Mouse (Mus musculus) intestine, embryonic 16.5 days (tissue): ENCODE data around the gene Gm21921. TPM values are rescaled to one million over a fixed set of nuclear protein-coding genes. Genes with fewer than 3 reads are reported as not detected.
"Not testable (repeated sequence)": the region's sequence is repeated elsewhere in the genome, so short reads cannot be mapped to it uniquely, and the experiment has no call there.

Experiments used
- ATAC-seq: fragments of 200-750 bp; cut with Nextera tagmentation; 2 replicates; pipeline ENCODE4 v1.8.0; 2017; ENCODE audit warnings: moderate TSS enrichment, moderate library complexity
- H3K27ac ChIP-seq: fragments of 300-500 bp; sonication (generic); 2 replicates; pipeline ENCODE4 v1.5.1; 2014; ENCODE audit warnings: mild to moderate bottlenecking, low read length
- H3K27me3 ChIP-seq: fragments of 300-500 bp; sonication (generic); replicated peaks from 2 replicates; pipeline ENCODE4 v1.6.1; 2014; ENCODE audit warnings: low read length, control low read depth, mixed read lengths; ENCODE audit not compliant: control insufficient read depth, insufficient read depth
- H3K36me3 ChIP-seq: fragments of 300-500 bp; sonication (generic); 2 replicates; pipeline ENCODE4 v1.6.1; 2014; ENCODE audit warnings: low read length, control low read depth; ENCODE audit not compliant: control insufficient read depth, insufficient read depth
- H3K4me1 ChIP-seq: fragments of 300-500 bp; sonication (generic); 2 replicates; pipeline ENCODE4 v1.6.1; 2014; ENCODE audit warnings: low read length, control low read depth, mixed read lengths; ENCODE audit not compliant: control insufficient read depth, insufficient read depth
- H3K4me2 ChIP-seq: fragments of 300-500 bp; sonication (generic); 2 replicates; pipeline ENCODE4 v1.6.1; 2014; ENCODE audit warnings: low read depth, low read length, control low read depth
- H3K4me3 ChIP-seq: fragments of 300-500 bp; sonication (generic); 2 replicates; pipeline ENCODE4 v1.5.1; 2014; ENCODE audit warnings: mild to moderate bottlenecking, low read length
- H3K9ac ChIP-seq: fragments of 300-500 bp; sonication (generic); 2 replicates; pipeline ENCODE4 v1.6.1; 2014; ENCODE audit warnings: low read depth, low read length
- H3K9me3 ChIP-seq: fragments of 300-500 bp; sonication (generic); 2 replicates; pipeline ENCODE4 v1.6.1; 2016; ENCODE audit warnings: low read length, control low read depth; ENCODE audit not compliant: control insufficient read depth
- WGBS: fragments of 180-500 bp; shearing (Covaris S2); extraction: QIAGEN DNeasy Blood & Tissue Kit; methylation state at CpG from one replicate; pipeline ENCODE4 v1.1.7; 2014; 5-methylcytosine and 5-hydroxymethylcytosine counted together
- polyA plus RNA-seq: library from polyadenylated mRNA; unstranded; fragments of >200 nt; fragmentation: Nextera tagmentation; extraction: Ambion mirVana; gene quantifications from 2 replicates; pipeline ENCODE4 v1.2.1, GENCODE M21; 2015

Gm21921 gene
- polyA plus RNA-seq: not detected in 2 replicates

DNA sequence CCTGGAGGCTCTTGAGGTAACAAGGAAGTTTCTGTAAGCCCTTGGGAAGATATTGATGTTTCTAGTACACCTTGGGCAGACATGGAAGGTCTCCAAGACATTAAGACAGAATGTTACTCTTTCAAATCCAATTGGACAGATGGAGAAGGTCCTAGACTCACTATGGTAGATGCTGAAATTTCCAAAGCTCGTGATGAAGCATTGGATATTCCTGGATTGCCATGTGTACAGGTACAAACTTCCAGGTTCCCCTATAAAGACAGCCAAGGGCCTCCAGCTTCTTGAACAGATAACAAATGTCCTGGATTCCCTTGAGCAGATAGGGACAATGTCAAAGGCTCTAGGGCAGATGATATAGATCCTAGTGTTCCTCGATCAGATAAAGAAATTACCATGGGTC lies at the start of gene Gm21921:
Gene Gm21921 (minus strand): TSS at position 101 of the 400 bp plus-strand sequence.
- H3K9me3 ChIP-seq, H3K27ac ChIP-seq, H3K27me3 ChIP-seq, H3K4me1 ChIP-seq, H3K4me3 ChIP-seq, ATAC-seq, H3K4me2 ChIP-seq, H3K36me3 ChIP-seq, H3K9ac ChIP-seq: not testable (repeated sequence)
- WGBS: no CpG with 5 or more reads among the region's 2 CpGs
